ENCODE assay signal across 8 mouse cellular contexts in the genomic region with DNA sequence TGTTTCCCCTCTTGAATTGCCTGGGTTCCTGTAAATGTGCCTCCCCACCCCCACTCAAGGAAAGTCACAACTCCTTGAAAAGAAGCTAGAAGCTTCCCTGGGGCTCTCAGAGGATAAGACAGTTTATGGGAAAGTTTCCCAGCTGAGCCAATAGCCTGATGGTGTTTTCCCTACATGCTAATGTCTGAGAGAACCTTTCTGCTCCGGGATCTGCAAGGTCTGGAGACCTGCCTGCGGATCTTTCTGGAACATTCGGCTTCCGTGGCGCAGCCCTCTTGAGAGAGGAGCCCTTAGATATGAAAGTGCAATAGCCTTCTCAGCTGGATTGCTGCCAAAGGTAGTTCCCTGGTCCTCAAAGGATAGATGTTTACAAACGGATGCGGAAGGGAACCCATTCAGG. TPM values are rescaled to one million over a fixed set of nuclear protein-coding genes. Genes with fewer than 3 reads are reported as not detected.
DNase-seq lines count a peak whose midpoint lies in the region; ATAC-seq and TF ChIP-seq lines count a peak whose summit lies in the region.

No protein-coding gene starts in this region.

- H3K27ac ChIP-seq in MEL (ENCODE audit: control insufficient read depth, low read depth, low read length) = peak overlapping the region; percentile 41; the same call in 1 of the 2 replicates
- H3K27ac ChIP-seq in gastrocnemius, adult 2 months = peak overlapping the region; percentile 85; the same call in 1 of the 2 replicates
- no peak overlapping the region for H3K27ac ChIP-seq in hindbrain, postnatal 0 days
- no peak overlapping the region for H3K27ac ChIP-seq in liver, embryonic 12.5 days
- no peak overlapping the region for H3K27ac ChIP-seq in neural tube, embryonic 11.5 days (ENCODE audit: low read depth, low read length)

- H3K4me1 ChIP-seq in MEL (ENCODE audit: control insufficient read depth in 1 of 2, insufficient read depth in 2 of 2, low read length in 2 of 2) = peaks cover 0 to 8% of the 10 kb centered on the region in 2 experiments; a peak in 2 of 4 replicates
- H3K4me1 ChIP-seq in hindbrain, postnatal 0 days (ENCODE audit: insufficient read depth, low read length) = peaks cover 9% of the 10 kb centered on the region
- H3K4me1 ChIP-seq in liver, embryonic 12.5 days = peaks cover 25% of the 10 kb centered on the region; the same call in 1 of the 2 replicates
- H3K4me1 ChIP-seq in neural tube, embryonic 11.5 days (ENCODE audit: control insufficient read depth, insufficient read depth, low read length) = peaks cover 12% of the 10 kb centered on the region; the same call in 1 of the 2 replicates

- peak overlapping the region; percentile 61 to 88 for H3K4me3 ChIP-seq in MEL (ENCODE audit: control insufficient read depth in 1 of 2, insufficient read depth in 1 of 2, low read depth in 2 of 2, low read length in 2 of 2)
- peak overlapping the region; percentile 80 for H3K4me3 ChIP-seq in gastrocnemius, adult 2 months
- peak overlapping the region; percentile 41 for H3K4me3 ChIP-seq in hindbrain, postnatal 0 days (ENCODE audit: low read length)
- H3K4me3 ChIP-seq in liver, embryonic 12.5 days = peak overlapping the region; percentile 50
- H3K4me3 ChIP-seq in neural tube, embryonic 11.5 days (ENCODE audit: low read depth, low read length) = peak overlapping the region; percentile 46; the same call in 1 of the 2 replicates

- no peak for TF ChIP-seq POLR2A in MEL (IDR thresholded peaks at IDR 0.05; ENCODE audit: control insufficient read depth in 1 of 2, insufficient read depth in 1 of 2, low read depth in 1 of 2, low read length in 2 of 2, poor library complexity in 1 of 2)

- peaks cover 44% of the 10 kb centered on the region for H3K79me2 ChIP-seq in MEL (ENCODE audit: control insufficient read depth, insufficient read depth, low read length, poor library complexity)

- H3K4me2 ChIP-seq in hindbrain, postnatal 0 days (ENCODE audit: low read depth, low read length) = peak overlapping the region; percentile 87
- peak overlapping the region; percentile 77 for H3K4me2 ChIP-seq in liver, embryonic 12.5 days
- peak overlapping the region; percentile 81 for H3K4me2 ChIP-seq in neural tube, embryonic 11.5 days (ENCODE audit: low read depth)

- no peaks in the 10 kb centered on the region for H3K27me3 ChIP-seq in MEL (ENCODE audit: control insufficient read depth in 1 of 2, insufficient read depth in 2 of 2, low read length in 2 of 2)
- no peaks in the 10 kb centered on the region for H3K27me3 ChIP-seq in hindbrain, postnatal 0 days (ENCODE audit: insufficient read depth, low read length)
- peaks cover 21% of the 10 kb centered on the region for H3K27me3 ChIP-seq in liver, embryonic 12.5 days (replicated peaks)
- peaks cover 13% of the 10 kb centered on the region for H3K27me3 ChIP-seq in neural tube, embryonic 11.5 days (ENCODE audit: control insufficient read depth, insufficient read depth, low read length)

- no peak for TF ChIP-seq EP300 in MEL (IDR thresholded peaks at IDR 0.05; ENCODE audit: low read depth in 1 of 2, low read length in 2 of 2)

- TF ChIP-seq RAD21 in MEL (IDR thresholded peaks at IDR 0.05; ENCODE audit: low read depth, low read length) = no peak

- DNase-seq in MEL (ENCODE audit: low read depth, low spot score) = peak; percentile 85
- peak; percentile 63 for DNase-seq in adrenal gland, adult 2 months
- peak; percentile 39 for DNase-seq in gastrocnemius, adult 2 months
- peak; percentile 63 for DNase-seq in hindbrain, postnatal 0 days (ENCODE audit: low spot score)
- peak; percentile 18 for DNase-seq in neural tube, embryonic 11.5 days (ENCODE audit: low spot score)
- no peak for DNase-seq in T-cell, adult 2 months (ENCODE audit: low spot score)
- no peak for DNase-seq in right cerebral cortex, postnatal 4 days

- no peak for ATAC-seq in hindbrain, postnatal 0 days
- ATAC-seq in liver, embryonic 12.5 days = no peak
- ATAC-seq in neural tube, embryonic 11.5 days (ENCODE audit: insufficient read depth, low FRiP score, low TSS enrichment) = no peak

- H3K9ac ChIP-seq in MEL (ENCODE audit: control insufficient read depth, low read depth, low read length, poor library complexity, severe bottlenecking) = peak overlapping the region; percentile 86
- H3K9ac ChIP-seq in hindbrain, postnatal 0 days (replicated peaks; ENCODE audit: low read length) = 0 out of 2 replicates have a peak overlapping the region, but pooled peaks have one; percentile 5
- H3K9ac ChIP-seq in liver, embryonic 12.5 days = no peak overlapping the region
- no peak overlapping the region for H3K9ac ChIP-seq in neural tube, embryonic 11.5 days (ENCODE audit: low read length)

- no peak for TF ChIP-seq CTCF in MEL (IDR thresholded peaks at IDR 0.05 in 2 of 3, conservative IDR thresholded peaks at IDR 0.05 in 1 of 3; ENCODE audit: control insufficient read depth in 1 of 3, insufficient read depth in 1 of 3, low read depth in 2 of 3, low read length in 3 of 3, poor library complexity in 1 of 3, severe bottlenecking in 1 of 3)
- TF ChIP-seq CTCF in gastrocnemius, adult 2 months (IDR thresholded peaks at IDR 0.05) = no peak
- TF ChIP-seq CTCF in hindbrain, postnatal 0 days (IDR thresholded peaks at IDR 0.05; ENCODE audit: low read depth) = no peak

- WGBS in hindbrain, postnatal 0 days = 16% methylated on average over 7 of the region's 7 CpGs
- WGBS in liver, embryonic 12.5 days (ENCODE audit: insufficient replicate concordance) = 21% methylated on average over 7 of the region's 7 CpGs
- WGBS in neural tube, embryonic 11.5 days = 24% methylated on average over 7 of the region's 7 CpGs

- H3K36me3 ChIP-seq in MEL (ENCODE audit: control insufficient read depth in 1 of 2, insufficient read depth in 2 of 2, low read length in 2 of 2) = peaks cover 0 to 21% of the 10 kb centered on the region in 2 experiments; a peak in 3 of 4 replicates
- no peaks in the 10 kb centered on the region for H3K36me3 ChIP-seq in hindbrain, postnatal 0 days (ENCODE audit: insufficient read depth, low read length)
- no peaks in the 10 kb centered on the region for H3K36me3 ChIP-seq in liver, embryonic 12.5 days
- no peaks in the 10 kb centered on the region for H3K36me3 ChIP-seq in neural tube, embryonic 11.5 days (ENCODE audit: control insufficient read depth, insufficient read depth, low read length)

- intact Hi-C loops in gastrocnemius, adult 2 months (cut with DNase I) = loop anchor here (5.0 to 10.0 kb wide), 5 partner anchors 88 to 598 kb away; no protein-coding TSS in a partner anchor

- no peaks in the 10 kb centered on the region for H3K9me3 ChIP-seq in MEL (replicated peaks; ENCODE audit: insufficient read depth, low read length)
- no peaks in the 10 kb centered on the region for H3K9me3 ChIP-seq in hindbrain, postnatal 0 days (ENCODE audit: low read length)
- H3K9me3 ChIP-seq in liver, embryonic 12.5 days (replicated peaks) = no peaks in the 10 kb centered on the region
- no peaks in the 10 kb centered on the region for H3K9me3 ChIP-seq in neural tube, embryonic 11.5 days (ENCODE audit: control insufficient read depth, low read length)

TF ChIP-seq in MEL, 35 proteins besides CTCF, POLR2A, EP300 and RAD21 (continues in another document):
- TF ChIP-seq BHLHE40 (IDR thresholded peaks at IDR 0.05; ENCODE audit: borderline replicate concordance, low read depth, low read length) = no peak
- no peak for TF ChIP-seq MEF2A (IDR thresholded peaks at IDR 0.05; ENCODE audit: extremely low read depth, insufficient replicate concordance, low read depth, low read length, poor library complexity, severe bottlenecking)
- TF ChIP-seq SMC3 (IDR thresholded peaks at IDR 0.05; ENCODE audit: low read depth, low read length) = 0 out of 2 replicates have a peak, but pooled peaks have one; percentile 15
- TF ChIP-seq CHD2 (IDR thresholded peaks at IDR 0.05; ENCODE audit: low read length) = peak; percentile 38; the same call in 1 of the 2 replicates
- no peak for TF ChIP-seq TAL1 (IDR thresholded peaks at IDR 0.05; ENCODE audit: low read length)
- no peak for TF ChIP-seq RCOR1 (IDR thresholded peaks at IDR 0.05; ENCODE audit: low read depth, low read length)
- TF ChIP-seq USF2 (IDR thresholded peaks at IDR 0.05; ENCODE audit: borderline replicate concordance in 1 of 2, insufficient read depth in 1 of 2, low read depth in 1 of 2, low read length in 2 of 2) = no peak
- TF ChIP-seq POLR2AphosphoS2 (IDR thresholded peaks at IDR 0.05; ENCODE audit: low read length) = no peak
- TF ChIP-seq CHD1 (IDR thresholded peaks at IDR 0.05; ENCODE audit: low read depth, low read length) = no peak
- 0 out of 2 replicates have a peak, but pooled peaks have one; percentile 5 for TF ChIP-seq ETS1 (IDR thresholded peaks at IDR 0.05; ENCODE audit: low read depth, low read length)
- no peak for TF ChIP-seq NELFE (IDR thresholded peaks at IDR 0.05; ENCODE audit: low read depth, low read length)
- TF ChIP-seq POLR2AphosphoS5 (IDR thresholded peaks at IDR 0.05; ENCODE audit: borderline replicate concordance, low read depth, low read length) = no peak
- TF ChIP-seq MYC (IDR thresholded peaks at IDR 0.05; ENCODE audit: low read depth, low read length) = no peak
- no peak for TF ChIP-seq GABPA (IDR thresholded peaks at IDR 0.05; ENCODE audit: low read depth, low read length)
- TF ChIP-seq UBTF (IDR thresholded peaks at IDR 0.05; ENCODE audit: borderline replicate concordance, insufficient read depth, low read depth, low read length) = no peak
- no peak for TF ChIP-seq ZC3H11A (IDR thresholded peaks at IDR 0.05; ENCODE audit: low read depth, low read length)
- no peak for TF ChIP-seq GATA1 (IDR thresholded peaks at IDR 0.05; ENCODE audit: low read depth, low read length)
- TF ChIP-seq E2F4 (IDR thresholded peaks at IDR 0.05; ENCODE audit: borderline replicate concordance, low read depth, low read length) = no peak
- no peak for TF ChIP-seq MYB (IDR thresholded peaks at IDR 0.05; ENCODE audit: low read depth, low read length)
- no peak for TF ChIP-seq ELF1 (IDR thresholded peaks at IDR 0.05; ENCODE audit: low read depth, low read length)
- no peak for TF ChIP-seq MAFK (IDR thresholded peaks at IDR 0.05; ENCODE audit: borderline replicate concordance, low read depth, low read length)

RNA-seq across cellular contexts. Expression of a gene that starts 1.5 kb away (rescaled TPM):
- 18.5 and 19.1 TPM in 2 replicates for total RNA-seq in MEL (2012; rRNA removed)
- 10 to 100 TPM; 41.0 to 76.1 TPM for polyA plus RNA-seq in MEL (2012; ENCODE audit: insufficient read depth in 1 of 2, insufficient read length in 2 of 2, low read depth in 1 of 2, low replicate concordance in 2 of 2, missing spikeins in 1 of 2)
- 100 to 1,000 TPM; 103 to 137 TPM for total RNA-seq in adrenal gland, adult 2 months (2021)
- polyA plus RNA-seq in adrenal gland, adult 2 months (2012; rRNA removed) = 66.9 and 122 TPM in 2 replicates
- total RNA-seq in gastrocnemius, adult 2 months (2021) = 10 to 100 TPM; 13.1 to 19.9 TPM
- total RNA-seq in hindbrain, postnatal 0 days (2014; rRNA removed) = 7.7 and 9.6 TPM in 2 replicates
- 8.1 and 8.4 TPM in 2 replicates for polyA plus RNA-seq in hindbrain, postnatal 0 days (2015; fragmentation: Nextera tagmentation; extraction: Ambion mirVana)
- 2.6 and 3.7 TPM in 2 replicates for polyA plus RNA-seq in liver, embryonic 12.5 days (2016; fragmentation: Nextera tagmentation; extraction: Ambion mirVana)
- polyA plus RNA-seq in neural tube, embryonic 11.5 days (2014; fragmentation: Nextera tagmentation; extraction: Ambion mirVana) = 17.6 and 18.5 TPM in 2 replicates

Comparison
In these comparisons a context has a peak if more than half of its experiments do, and no peak if none do; other contexts are left out.
1. DNase-seq: peak in MEL (single experiment), adrenal gland, adult 2 months (single experiment), gastrocnemius, adult 2 months (single experiment), hindbrain, postnatal 0 days (single experiment) and neural tube, embryonic 11.5 days (single experiment); none in T-cell, adult 2 months (single experiment) and right cerebral cortex, postnatal 4 days (single experiment).
2. H3K27ac ChIP-seq: peak in MEL (single experiment) and gastrocnemius, adult 2 months (single experiment); none in hindbrain, postnatal 0 days (single experiment), liver, embryonic 12.5 days (single experiment) and neural tube, embryonic 11.5 days (single experiment).
3. H3K9ac ChIP-seq: peak in MEL (single experiment) and hindbrain, postnatal 0 days (single experiment); none in liver, embryonic 12.5 days (single experiment) and neural tube, embryonic 11.5 days (single experiment).
4. Peak in every context shown above with its lines, with median percentiles within 50 percentile points of each other: H3K4me3 ChIP-seq and H3K4me2 ChIP-seq.